Mouse (Mus musculus): ENCODE data around the gene Chrne. TPM values are rescaled to one million over a fixed set of nuclear protein-coding genes. Genes with fewer than 3 reads are reported as not detected.

Chrne gene
- polyA plus RNA-seq, 1 experiment, result 0.06 TPM

GRCm38 (mm10) chr11:70646691-70647650 is 28.0 kb upstream of the Chrne start, which contains the start of the genes Rnf167 and Slc25a11:
Rnf167 (plus strand) TSS chr11:70647235.
Slc25a11 (minus strand) TSS chr11:70647479.
- H3K4me1 ChIP-seq (ENCODE audit: control insufficient read depth, insufficient read depth, insufficient read length, low read length), result peaks cover 23% of the 10 kb centered on the region
- under 1% methylated on average over 63 of the region's 63 CpGs for WGBS
- H3K27ac ChIP-seq (ENCODE audit: insufficient read depth, low read depth, low read length), result peak within 1 kb of the TSS; percentile 95
- H3K27me3 ChIP-seq (ENCODE audit: control insufficient read depth, insufficient read depth, low read length), result no peaks in the 10 kb centered on the region
- H3K4me3 ChIP-seq (ENCODE audit: low read depth, low read length), result peak within 1 kb of the TSS; percentile 95
- H3K36me3 ChIP-seq (ENCODE audit: control insufficient read depth, insufficient read depth, low read length), result peaks cover 50% of the 10 kb centered on the region
- peak; percentile 66 for TF ChIP-seq POLR2A (IDR thresholded peaks at IDR 0.05; ENCODE audit: low read depth, low read length)
- no peak for TF ChIP-seq CTCF (IDR thresholded peaks at IDR 0.05; ENCODE audit: extremely low read depth, insufficient read length, insufficient replicate concordance, low read depth, low read length)

DNA sequence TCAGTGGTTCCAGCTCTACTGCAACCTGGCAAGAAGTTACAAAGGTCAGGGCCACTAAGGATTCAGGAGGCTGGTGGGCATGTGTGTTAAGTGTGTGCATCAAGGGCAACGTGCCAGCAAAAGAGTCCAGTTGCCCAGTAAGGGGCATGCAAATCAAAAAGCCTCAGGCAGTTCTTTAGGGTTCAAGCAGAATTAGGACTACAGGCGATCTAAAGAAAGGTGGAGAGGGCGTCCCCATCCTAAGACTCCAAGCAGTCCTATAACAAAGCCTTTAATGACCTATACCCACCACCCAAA is 27.2 kb upstream of the Chrne start:
- no peak for TF ChIP-seq CTCF (IDR thresholded peaks at IDR 0.05; ENCODE audit: extremely low read depth, insufficient read length, insufficient replicate concordance, low read depth, low read length)
- TF ChIP-seq POLR2A (IDR thresholded peaks at IDR 0.05; ENCODE audit: low read depth, low read length), result no peak
- Histone ChIP-seq H3K36me3 (ENCODE audit: control insufficient read depth, insufficient read depth, low read length) (peaks cover 43% of the 10 kb centered on the region), H3K4me3 (ENCODE audit: low read depth, low read length) (peak overlapping the region; percentile 77), H3K27ac (ENCODE audit: insufficient read depth, low read depth, low read length) (peak overlapping the region; percentile 73), H3K27me3 (ENCODE audit: control insufficient read depth, insufficient read depth, low read length) (no peaks in the 10 kb centered on the region), H3K4me1 (ENCODE audit: control insufficient read depth, insufficient read depth, insufficient read length, low read length) (peaks cover 23% of the 10 kb centered on the region)
- 6% methylated on average over 3 of the region's 3 CpGs for WGBS

DNA sequence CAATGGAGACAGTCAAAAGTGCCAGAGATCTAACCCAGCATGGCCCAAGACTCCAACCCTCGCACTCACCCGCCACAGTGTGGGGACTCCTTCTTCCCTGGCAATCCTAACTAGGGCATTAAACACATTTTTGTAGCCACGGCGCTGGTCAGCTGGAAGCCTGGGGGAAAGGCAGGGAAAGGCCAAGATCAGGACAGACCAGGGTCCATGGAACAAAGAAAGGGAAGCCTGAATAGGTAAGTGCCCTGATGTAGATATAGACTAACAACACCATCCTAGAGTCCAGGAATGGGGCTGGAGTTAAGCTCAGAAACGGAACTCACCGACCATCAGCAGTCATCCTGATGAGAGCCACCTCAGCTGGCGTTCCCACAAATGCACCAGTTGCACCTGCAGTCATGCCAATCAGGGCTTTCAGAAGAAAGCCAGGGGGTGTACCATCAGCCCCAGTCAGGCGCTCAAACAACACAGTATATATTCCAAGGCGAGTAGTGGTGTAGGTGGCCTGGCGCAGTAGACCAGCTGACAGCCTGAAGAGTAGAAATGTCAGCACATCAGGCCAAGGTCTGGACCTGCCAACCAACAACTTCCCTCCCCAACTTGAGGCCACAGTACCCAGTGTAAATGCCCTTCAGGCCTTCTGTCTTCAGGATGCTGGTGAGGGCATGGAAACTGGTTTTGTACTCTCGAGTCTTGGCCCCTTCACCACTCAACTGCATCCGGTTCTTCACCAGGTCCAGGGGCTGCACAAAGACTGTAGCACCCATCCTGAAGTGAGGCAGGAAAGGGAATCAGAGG is 26.6 kb upstream of the Chrne start:
- Histone ChIP-seq H3K36me3 (ENCODE audit: control insufficient read depth, insufficient read depth, low read length) (peaks cover 38% of the 10 kb centered on the region), H3K4me1 (ENCODE audit: control insufficient read depth, insufficient read depth, insufficient read length, low read length) (peaks cover 19% of the 10 kb centered on the region; the same call in 1 of the 2 replicates), H3K27me3 (ENCODE audit: control insufficient read depth, insufficient read depth, low read length) (no peaks in the 10 kb centered on the region), H3K27ac (ENCODE audit: insufficient read depth, low read depth, low read length) (no peak overlapping the region; the same call in 1 of the 2 replicates), H3K4me3 (ENCODE audit: low read depth, low read length) (peak overlapping the region; percentile 77)
- TF ChIP-seq CTCF (IDR thresholded peaks at IDR 0.05; ENCODE audit: extremely low read depth, insufficient read length, insufficient replicate concordance, low read depth, low read length), result no peak
- no peak for TF ChIP-seq POLR2A (IDR thresholded peaks at IDR 0.05; ENCODE audit: low read depth, low read length)
- 76% methylated on average over 12 of the region's 12 CpGs for WGBS

DNA sequence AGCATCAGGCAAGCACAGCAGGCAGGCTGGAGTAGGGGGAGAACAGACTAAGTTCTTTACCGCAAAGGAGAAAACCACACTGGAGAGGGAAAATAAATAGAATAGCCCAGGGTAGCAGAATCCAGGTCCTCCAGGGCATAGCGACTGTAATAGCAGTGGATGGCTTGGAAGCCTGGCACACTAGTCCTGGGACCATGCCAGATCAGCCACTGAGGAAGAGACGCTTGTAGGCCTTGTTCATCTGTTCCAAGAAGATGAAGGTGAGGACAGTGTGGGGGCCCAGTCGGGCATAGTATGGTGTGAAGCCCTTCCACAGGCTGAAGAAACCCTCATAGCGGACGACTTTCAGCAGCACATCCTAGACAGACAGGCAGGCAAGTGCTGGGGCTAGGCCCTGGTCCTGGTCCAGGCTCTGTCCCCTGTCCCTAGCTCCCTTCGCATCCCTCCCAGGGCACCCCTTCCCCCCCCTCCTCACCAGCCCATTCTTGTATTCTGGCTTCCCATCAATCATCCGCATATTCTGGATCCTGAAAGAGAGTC is 25.6 kb upstream of the Chrne start:
- H3K27me3 ChIP-seq (ENCODE audit: control insufficient read depth, insufficient read depth, low read length), result no peaks in the 10 kb centered on the region
- H3K4me1 ChIP-seq (ENCODE audit: control insufficient read depth, insufficient read depth, insufficient read length, low read length), result peaks cover 14% of the 10 kb centered on the region; the same call in 1 of the 2 replicates
- WGBS, result 95% methylated on average over 8 of the region's 8 CpGs
- peaks cover 28% of the 10 kb centered on the region for H3K36me3 ChIP-seq (ENCODE audit: control insufficient read depth, insufficient read depth, low read length)
- no peak overlapping the region for H3K4me3 ChIP-seq (ENCODE audit: low read depth, low read length)
- no peak for TF ChIP-seq POLR2A (IDR thresholded peaks at IDR 0.05; ENCODE audit: low read depth, low read length)
- TF ChIP-seq CTCF (IDR thresholded peaks at IDR 0.05; ENCODE audit: extremely low read depth, insufficient read length, insufficient replicate concordance, low read depth, low read length), result no peak
- no peak overlapping the region for H3K27ac ChIP-seq (ENCODE audit: insufficient read depth, low read depth, low read length)

GRCm38 (mm10) chr11:70643051-70643450 is 24.0 kb upstream of the Chrne start:
- TF ChIP-seq POLR2A (IDR thresholded peaks at IDR 0.05; ENCODE audit: low read depth, low read length), result no peak
- no peak for TF ChIP-seq CTCF (IDR thresholded peaks at IDR 0.05; ENCODE audit: extremely low read depth, insufficient read length, insufficient replicate concordance, low read depth, low read length)
- WGBS, result 83% methylated on average over 6 of the region's 6 CpGs

GRCm38 (mm10) chr11:70641241-70641640 is 22.2 kb upstream of the Chrne start:
- TF ChIP-seq POLR2A (IDR thresholded peaks at IDR 0.05; ENCODE audit: low read depth, low read length), result no peak
- WGBS, result 80% methylated on average over 7 of the region's 7 CpGs
- Histone ChIP-seq H3K4me3 (ENCODE audit: low read depth, low read length) (no peak overlapping the region), H3K27ac (ENCODE audit: insufficient read depth, low read depth, low read length) (no peak overlapping the region), H3K27me3 (ENCODE audit: control insufficient read depth, insufficient read depth, low read length) (no peaks in the 10 kb centered on the region), H3K4me1 (ENCODE audit: control insufficient read depth, insufficient read depth, insufficient read length, low read length) (peaks cover 6% of the 10 kb centered on the region; the same call in 1 of the 2 replicates), H3K36me3 (ENCODE audit: control insufficient read depth, insufficient read depth, low read length) (peaks cover 20% of the 10 kb centered on the region)

More at GRCm38 (mm10) chr11:70643051-70643450, 24.0 kb upstream of the Chrne start:
- Histone ChIP-seq H3K27ac (ENCODE audit: insufficient read depth, low read depth, low read length) (no peak overlapping the region), H3K27me3 (ENCODE audit: control insufficient read depth, insufficient read depth, low read length) (no peaks in the 10 kb centered on the region), H3K36me3 (ENCODE audit: control insufficient read depth, insufficient read depth, low read length) (peaks cover 20% of the 10 kb centered on the region), H3K4me1 (ENCODE audit: control insufficient read depth, insufficient read depth, insufficient read length, low read length) (peaks cover 6% of the 10 kb centered on the region; the same call in 1 of the 2 replicates), H3K4me3 (ENCODE audit: low read depth, low read length) (no peak overlapping the region)
